Mouse (Mus musculus): ENCODE results near the gene Rsg1. TPM values are rescaled to one million over a fixed set of nuclear protein-coding genes. Genes with fewer than 3 reads are reported as not detected.

The Rsg1 gene
- polyA plus RNA-seq, 1 experiment from 2014 or later = 5.8 TPM

- ATAC-seq (ENCODE audit: low FRiP score) = no peak
- Histone ChIP-seq H3K9me3 (replicated peaks) (no peaks in the 10 kb centered on the region), H3K4me3 (no peak overlapping the region), H3K9ac (no peak overlapping the region), H3K27me3 (peaks cover 41% of the 10 kb centered on the region), H3K36me3 (no peaks in the 10 kb centered on the region), H3K4me2 (replicated peaks) (no peak overlapping the region), H3K27ac (no peak overlapping the region), H3K4me1 (peaks cover 23% of the 10 kb centered on the region)
- 65% methylated on average over 2 of the region's 2 CpGs for WGBS
Observed at GRCm38 (mm10) chr4:141252641-141253040, 38.9 kb downstream of the Rsg1 start.

GRCm38 (mm10) chr4:141254234-141254633, 40.5 kb downstream of the Rsg1 start:
- 73% methylated on average over 16 of the region's 16 CpGs for WGBS
- Histone ChIP-seq H3K27ac (no peak overlapping the region), H3K27me3 (peaks cover 25% of the 10 kb centered on the region), H3K4me3 (no peak overlapping the region), H3K9me3 (replicated peaks) (no peaks in the 10 kb centered on the region), H3K4me1 (peaks cover 11% of the 10 kb centered on the region), H3K4me2 (replicated peaks) (no peak overlapping the region), H3K9ac (no peak overlapping the region), H3K36me3 (no peaks in the 10 kb centered on the region)
- ATAC-seq (ENCODE audit: low FRiP score) = no peak

GRCm38 (mm10) chr4:141257440-141257839, 43.7 kb downstream of the Rsg1 start:
- Histone ChIP-seq H3K27me3 (peaks cover 5% of the 10 kb centered on the region; the same call in 1 of the 2 replicates), H3K27ac (no peak overlapping the region), H3K4me2 (replicated peaks) (no peak overlapping the region), H3K9me3 (replicated peaks) (peaks cover 4% of the 10 kb centered on the region; the same call in 1 of the 2 replicates), H3K9ac (no peak overlapping the region), H3K36me3 (no peaks in the 10 kb centered on the region), H3K4me1 (peaks cover 6% of the 10 kb centered on the region; the same call in 1 of the 2 replicates), H3K4me3 (no peak overlapping the region)
- 68% methylated on average over 5 of the region's 5 CpGs for WGBS
- no peak for ATAC-seq (ENCODE audit: low FRiP score)

DNA sequence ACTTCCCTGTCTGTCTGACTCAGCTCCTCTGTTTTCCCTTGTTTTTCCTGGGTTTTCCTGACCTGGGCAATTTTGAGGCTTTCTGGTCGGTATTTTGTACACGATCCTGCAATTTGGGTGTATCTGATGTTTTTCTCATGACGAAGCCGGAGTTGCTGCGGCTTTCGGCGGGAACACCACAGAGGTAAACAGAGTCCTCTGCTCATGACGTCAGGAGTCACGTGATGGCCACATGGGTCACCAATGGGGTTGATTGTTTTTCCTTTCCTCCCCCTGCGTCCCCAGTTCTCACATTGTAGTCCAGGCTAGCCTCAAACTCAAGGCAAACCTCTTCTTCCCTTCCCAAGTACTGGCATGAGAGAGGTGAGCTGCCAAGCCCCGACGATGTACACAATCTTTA, 45.7 kb downstream of the Rsg1 start:
- Histone ChIP-seq H3K4me1 (peaks cover 3% of the 10 kb centered on the region; the same call in 1 of the 2 replicates), H3K27me3 (peaks cover 5% of the 10 kb centered on the region; the same call in 1 of the 2 replicates), H3K4me3 (no peak overlapping the region), H3K36me3 (no peaks in the 10 kb centered on the region), H3K9me3 (replicated peaks) (peaks cover 4% of the 10 kb centered on the region; the same call in 1 of the 2 replicates), H3K27ac (no peak overlapping the region), H3K4me2 (replicated peaks) (no peak overlapping the region), H3K9ac (no peak overlapping the region)
- no peak for ATAC-seq (ENCODE audit: low FRiP score)
- WGBS = 79% methylated on average over 12 of the region's 12 CpGs

GRCm38 (mm10) chr4:141260007-141260723, 46.4 kb downstream of the Rsg1 start:
- Histone ChIP-seq H3K27ac (no peak overlapping the region), H3K4me1 (no peaks in the 10 kb centered on the region), H3K27me3 (peaks cover 5% of the 10 kb centered on the region; the same call in 1 of the 2 replicates), H3K4me2 (replicated peaks) (no peak overlapping the region), H3K4me3 (no peak overlapping the region), H3K36me3 (no peaks in the 10 kb centered on the region), H3K9ac (no peak overlapping the region), H3K9me3 (replicated peaks) (peaks cover 4% of the 10 kb centered on the region; the same call in 1 of the 2 replicates)
- 59% methylated on average over 16 of the region's 16 CpGs for WGBS
- ATAC-seq (ENCODE audit: low FRiP score) = no peak

- Histone ChIP-seq H3K4me1 (no peaks in the 10 kb centered on the region), H3K27ac (no peak overlapping the region), H3K4me2 (replicated peaks) (no peak overlapping the region), H3K27me3 (0 out of 2 replicates have a peak, but pooled peaks cover 3% of the 10 kb centered on the region), H3K9me3 (replicated peaks) (peaks cover 9% of the 10 kb centered on the region; the same call in 1 of the 2 replicates), H3K36me3 (no peaks in the 10 kb centered on the region), H3K4me3 (no peak overlapping the region), H3K9ac (no peak overlapping the region)
- no peak for ATAC-seq (ENCODE audit: low FRiP score)
- WGBS = 77% methylated on average over 10 of the region's 10 CpGs
Observed at GRCm38 (mm10) chr4:141262906-141263637, 49.3 kb downstream of the Rsg1 start.

GRCm38 (mm10) chr4:141265979-141266637, 52.4 kb downstream of the Rsg1 start:
- no peaks in the 10 kb centered on the region for H3K36me3 ChIP-seq
- no peak for ATAC-seq (ENCODE audit: low FRiP score)
- no peak overlapping the region for H3K27ac ChIP-seq
- H3K9ac ChIP-seq = no peak overlapping the region
- no peak overlapping the region for H3K4me3 ChIP-seq
- no peak overlapping the region for H3K4me2 ChIP-seq (replicated peaks)
- H3K9me3 ChIP-seq (replicated peaks) = peaks cover 9% of the 10 kb centered on the region; the same call in 1 of the 2 replicates
- WGBS = 93% methylated on average over 3 of the region's 3 CpGs
- 0 out of 2 replicates have a peak, but pooled peaks cover 3% of the 10 kb centered on the region for H3K27me3 ChIP-seq
- no peaks in the 10 kb centered on the region for H3K4me1 ChIP-seq

DNA sequence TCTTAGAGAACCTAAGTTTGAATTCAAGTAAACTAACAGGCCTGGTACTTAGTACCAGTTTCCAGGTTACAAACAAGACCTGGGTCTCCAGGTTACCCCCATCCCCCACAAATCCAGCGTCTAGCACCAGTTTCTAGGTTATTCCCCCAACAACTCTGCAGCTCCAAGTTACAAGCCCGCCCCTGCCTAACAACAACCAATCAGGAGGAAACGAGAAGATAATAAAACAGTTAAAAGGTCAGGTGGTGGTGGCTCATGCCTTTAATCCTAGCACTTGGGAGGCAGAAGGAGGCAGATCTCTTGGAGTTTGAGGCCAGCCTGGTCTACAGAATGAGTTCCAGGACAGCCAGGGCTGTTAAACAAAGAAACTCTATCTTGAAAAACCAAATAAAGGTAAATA, 53.5 kb downstream of the Rsg1 start:
- Histone ChIP-seq H3K4me3 (no peak overlapping the region), H3K27ac (no peak overlapping the region), H3K4me2 (replicated peaks) (no peak overlapping the region)

DNA sequence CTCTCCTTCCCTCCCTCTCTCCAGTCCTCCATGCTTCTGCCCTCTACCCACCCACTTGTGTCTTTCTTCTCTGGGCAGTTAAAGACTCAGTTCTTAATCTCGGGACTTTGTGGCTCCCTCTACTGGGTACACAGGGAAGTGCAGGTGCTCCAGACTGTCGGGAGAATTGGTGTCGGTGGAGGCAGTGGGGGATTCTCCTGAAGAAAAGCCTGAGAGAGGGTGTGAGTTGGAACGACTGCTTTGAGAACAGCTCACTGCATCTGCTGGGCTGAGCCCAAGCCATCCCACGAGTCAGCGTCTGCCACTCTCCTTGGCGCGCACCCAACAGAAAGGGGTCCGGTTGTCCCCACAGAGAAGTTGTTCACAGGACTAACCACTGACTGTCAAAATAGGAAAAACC, 54.1 kb downstream of the Rsg1 start:
- Histone ChIP-seq H3K4me3 (no peak overlapping the region), H3K4me2 (replicated peaks) (no peak overlapping the region), H3K36me3 (no peaks in the 10 kb centered on the region), H3K9me3 (replicated peaks) (0 out of 2 replicates have a peak, but pooled peaks cover 4% of the 10 kb centered on the region), H3K27ac (no peak overlapping the region), H3K4me1 (no peaks in the 10 kb centered on the region), H3K27me3 (0 out of 2 replicates have a peak, but pooled peaks cover 12% of the 10 kb centered on the region), H3K9ac (no peak overlapping the region)
- no peak for ATAC-seq (ENCODE audit: low FRiP score)
- 44% methylated on average over 9 of the region's 9 CpGs for WGBS

More for the DNA sequence above, 53.5 kb downstream of the Rsg1 start:
- H3K4me1 ChIP-seq = no peaks in the 10 kb centered on the region
- no peak overlapping the region for H3K9ac ChIP-seq
- H3K9me3 ChIP-seq (replicated peaks) = 0 out of 2 replicates have a peak, but pooled peaks cover 4% of the 10 kb centered on the region
- H3K36me3 ChIP-seq = no peaks in the 10 kb centered on the region
- no peak for ATAC-seq (ENCODE audit: low FRiP score)
- 83% methylated on average over 3 of the region's 3 CpGs for WGBS
- 0 out of 2 replicates have a peak, but pooled peaks cover 6% of the 10 kb centered on the region for H3K27me3 ChIP-seq

GRCm38 (mm10) chr4:141268350-141268749, 54.6 kb downstream of the Rsg1 start:
- Histone ChIP-seq H3K4me2 (replicated peaks) (no peak overlapping the region), H3K27ac (no peak overlapping the region), H3K9me3 (replicated peaks) (0 out of 2 replicates have a peak, but pooled peaks cover 4% of the 10 kb centered on the region), H3K27me3 (0 out of 2 replicates have a peak, but pooled peaks cover 15% of the 10 kb centered on the region), H3K4me1 (peaks cover under 1% of the 10 kb centered on the region; the same call in 1 of the 2 replicates), H3K36me3 (no peaks in the 10 kb centered on the region), H3K4me3 (no peak overlapping the region), H3K9ac (no peak overlapping the region)
- no peak for ATAC-seq (ENCODE audit: low FRiP score)
- 81% methylated on average over 4 of the region's 4 CpGs for WGBS

GRCm38 (mm10) chr4:141269080-141269479, 55.3 kb downstream of the Rsg1 start:
- H3K9me3 ChIP-seq (replicated peaks) = 0 out of 2 replicates have a peak, but pooled peaks cover 4% of the 10 kb centered on the region
- WGBS = 87% methylated on average over 6 of the region's 6 CpGs
- H3K27ac ChIP-seq = no peak overlapping the region
- H3K4me2 ChIP-seq (replicated peaks) = no peak overlapping the region
- H3K4me1 ChIP-seq = peaks cover 8% of the 10 kb centered on the region; the same call in 1 of the 2 replicates
- no peak overlapping the region for H3K4me3 ChIP-seq
- H3K36me3 ChIP-seq = no peaks in the 10 kb centered on the region
- H3K27me3 ChIP-seq = 0 out of 2 replicates have a peak, but pooled peaks cover 18% of the 10 kb centered on the region
- H3K9ac ChIP-seq = no peak overlapping the region
- ATAC-seq (ENCODE audit: low FRiP score) = no peak
